Mouse (Mus musculus): ENCODE measurements around the gene Rnf168.
"Not testable (repeated sequence)": the region's sequence is repeated elsewhere in the genome, so short reads cannot be mapped to it uniquely, and the experiment has no call there.

Rnf168 gene

DNA sequence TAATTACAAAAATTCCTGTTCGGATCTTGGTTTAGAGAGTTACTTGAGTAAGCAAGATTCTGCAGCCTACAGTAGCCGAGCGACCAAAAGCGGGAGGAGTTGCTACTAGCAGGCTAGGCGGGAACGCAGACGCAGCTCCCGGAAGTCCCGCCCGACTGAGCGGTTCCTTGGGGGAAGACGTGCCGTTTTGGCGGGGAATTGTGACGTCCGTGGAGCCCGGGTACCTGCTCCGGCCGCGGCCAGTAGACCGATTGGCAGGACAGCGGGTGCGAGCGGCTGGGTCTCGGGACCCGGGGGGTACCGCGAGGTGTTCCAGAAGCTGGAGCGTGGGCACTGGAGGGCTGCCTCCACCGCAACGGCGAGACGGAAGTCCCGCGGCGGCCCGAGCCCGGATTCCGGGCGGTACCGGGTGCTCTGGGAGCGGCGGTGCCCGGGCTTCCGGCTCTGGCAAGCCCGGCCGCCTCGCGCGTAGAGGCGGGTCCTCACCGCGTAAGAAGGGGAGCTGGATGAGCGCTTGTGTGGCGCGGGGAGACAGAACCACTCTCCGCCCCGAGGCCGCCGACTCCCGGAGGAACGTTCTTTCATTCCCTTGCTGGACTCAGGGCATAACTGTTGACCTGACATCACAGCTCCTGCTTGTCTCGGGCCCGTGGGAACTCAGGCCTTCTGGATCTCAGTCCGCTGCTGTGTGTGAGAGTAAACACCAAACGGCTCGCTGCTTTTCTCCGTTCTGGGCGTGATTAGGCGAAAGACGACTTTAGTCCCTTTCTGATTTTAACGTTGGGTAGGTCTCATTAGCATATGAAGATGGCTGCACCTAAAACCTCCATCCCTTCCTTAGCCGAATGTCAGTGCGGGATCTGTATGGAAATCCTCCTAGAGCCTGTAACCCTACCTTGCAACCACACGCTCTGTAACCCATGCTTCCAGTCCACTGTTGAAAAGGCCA, at the start of gene Rnf168:
Rnf168 (plus strand) TSS at position 152 of the 949 bp plus-strand sequence.
- DNase-seq (ENCODE audit: low spot score), result peak; percentile 84

DNA sequence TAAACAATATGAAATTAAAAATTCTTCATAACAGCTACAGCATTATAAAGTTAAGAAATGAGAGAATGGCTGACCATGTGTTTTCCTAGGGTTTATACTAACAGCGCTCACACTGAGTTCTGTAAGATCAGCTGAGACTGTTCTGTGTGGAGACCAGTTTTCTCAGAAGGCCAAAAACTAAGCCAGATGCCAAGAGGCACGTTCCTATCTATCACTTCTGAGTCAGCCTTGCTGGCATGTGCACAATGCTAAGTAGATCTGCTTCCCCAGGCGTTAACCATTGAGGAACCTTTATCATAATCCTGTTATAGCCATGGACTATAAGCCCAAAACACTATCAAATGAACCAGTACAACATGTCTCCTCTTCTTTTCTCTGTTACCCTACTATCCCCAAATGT, 45.2 kb upstream of the Rnf168 start:
- not testable (repeated sequence) for DNase-seq (ENCODE audit: low spot score)

DNA sequence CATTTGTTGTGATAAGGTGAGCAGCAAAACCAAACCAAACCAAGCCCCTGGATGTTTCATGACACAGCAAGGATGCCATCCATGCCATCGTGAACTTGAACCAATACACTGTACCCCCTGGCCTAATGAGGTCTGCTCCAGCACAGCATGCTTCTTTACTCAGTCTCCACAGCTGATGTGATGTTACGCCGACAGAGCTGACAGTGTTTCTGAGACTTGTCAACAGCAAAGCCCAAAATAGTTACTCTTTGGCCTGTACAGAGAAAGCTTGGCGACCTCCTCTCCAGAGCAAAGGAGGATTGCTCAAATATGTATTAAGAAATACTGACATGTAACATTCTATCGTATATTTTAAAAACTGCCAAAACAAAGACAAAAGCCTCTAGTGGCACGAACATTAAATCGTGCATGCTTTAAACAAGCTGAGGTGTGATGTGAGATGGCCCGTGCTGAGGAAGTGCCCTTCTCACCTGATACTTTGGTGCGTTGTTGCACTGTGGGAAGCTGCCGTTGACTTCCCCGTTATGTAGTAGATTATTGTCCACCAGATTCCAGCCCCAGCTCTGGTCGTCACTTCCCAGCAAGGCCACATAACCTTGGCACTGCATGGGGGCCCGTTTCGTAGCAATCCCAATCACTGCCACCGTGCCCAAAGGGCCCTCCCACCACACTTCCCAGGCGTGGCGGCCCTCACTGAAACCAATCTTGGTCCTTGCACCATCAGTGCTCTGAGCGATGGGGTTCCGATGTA, 39.2 kb upstream of the Rnf168 start:
- no peak for DNase-seq (ENCODE audit: low spot score)

DNA sequence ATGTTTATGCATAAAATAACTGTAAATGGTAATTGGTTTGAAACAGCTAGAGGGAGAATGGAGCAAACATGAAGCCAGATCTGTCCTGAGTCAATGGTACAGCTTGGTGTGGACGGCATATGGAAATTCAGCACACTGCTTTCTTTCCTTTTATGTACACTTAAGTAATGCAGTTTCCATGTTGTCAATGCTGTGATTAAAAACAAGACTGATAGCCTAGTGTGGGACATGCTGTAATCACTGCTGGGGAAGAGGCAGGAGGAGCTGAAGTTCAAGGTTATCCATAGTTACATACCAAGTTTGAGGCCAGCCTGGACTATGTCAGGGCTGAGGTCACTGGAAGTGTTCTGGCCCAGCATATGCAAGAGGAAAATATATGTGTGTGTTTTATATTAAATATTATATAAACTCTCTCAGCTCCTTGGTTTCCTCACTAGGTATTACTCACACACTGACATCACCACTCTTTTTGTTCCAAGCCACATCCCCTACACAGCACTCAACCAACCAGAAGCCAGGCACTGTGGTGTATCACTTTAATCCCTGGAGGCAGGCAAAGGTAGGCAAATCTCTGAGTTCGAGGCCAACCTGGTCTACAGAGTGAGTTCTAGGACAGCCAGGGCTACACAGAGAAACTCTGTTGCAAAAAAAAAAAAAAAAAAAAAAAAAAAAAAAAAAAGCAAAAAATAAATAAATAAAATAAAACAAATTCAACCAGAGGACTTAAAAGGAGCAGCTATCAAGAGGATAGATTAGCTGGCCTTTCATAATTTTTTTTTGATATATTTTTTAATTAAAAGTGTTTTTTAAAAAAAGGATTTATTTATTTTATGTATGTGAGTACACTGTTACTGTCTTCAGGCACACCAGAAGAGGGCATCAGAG, 37.6 kb upstream of the Rnf168 start:
- DNase-seq (ENCODE audit: low spot score), result no peak

GRCm38 (mm10) chr16:32243901-32244300, 33.4 kb upstream of the Rnf168 start:
- no peak for DNase-seq (ENCODE audit: low spot score)

GRCm38 (mm10) chr16:32246351-32246791, 30.9 kb upstream of the Rnf168 start:
- peak; percentile 55 for DNase-seq (ENCODE audit: low spot score)

DNA sequence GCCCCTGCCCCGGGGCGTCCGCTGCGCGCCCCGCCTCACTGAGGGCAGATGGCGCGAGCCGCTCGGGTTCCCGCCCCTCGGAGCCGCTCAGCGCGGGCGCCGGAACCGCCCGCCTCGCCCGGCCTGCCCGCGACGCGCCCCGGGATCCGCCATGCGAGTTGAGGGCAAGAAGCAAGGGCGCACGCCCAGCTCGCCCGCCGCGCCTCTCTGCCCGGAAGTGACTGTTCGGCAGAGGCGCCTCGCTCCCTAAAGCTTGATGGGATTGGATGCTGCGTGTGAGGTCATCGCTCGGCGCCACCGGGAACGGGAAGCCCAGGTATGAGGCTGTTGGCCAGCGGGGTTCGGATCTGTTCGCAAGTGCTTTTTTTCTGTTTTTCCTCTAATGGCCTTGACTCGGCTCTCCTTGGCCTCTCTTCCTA, 30.3 kb upstream of the Rnf168 start, which contains the start of the genes Fbxo45 and Wdr53:
Fbxo45 (minus strand) TSS at position 207 of the 419 bp plus-strand sequence.
Wdr53 (plus strand) TSS at position 276 of the 419 bp plus-strand sequence.
- peak; percentile 94 for DNase-seq (ENCODE audit: low spot score)

DNA sequence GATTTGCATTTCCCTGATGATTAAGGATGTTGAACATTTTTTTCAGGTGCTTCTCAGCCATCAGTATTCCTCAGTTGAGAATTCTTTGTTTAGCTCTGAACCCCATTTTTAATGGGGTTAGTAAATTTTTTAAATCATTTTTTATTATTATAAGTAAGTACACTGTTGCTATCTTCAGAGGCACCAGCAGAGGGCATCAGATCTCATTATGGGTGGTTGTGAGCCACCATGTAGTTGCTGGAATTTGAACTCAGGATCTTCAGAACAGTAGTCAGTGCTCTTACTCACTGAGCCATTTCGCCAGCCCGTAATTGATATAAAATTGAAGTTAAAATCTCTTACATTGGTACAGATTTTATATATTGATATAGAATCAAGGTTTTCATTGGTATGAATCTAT, 13.0 kb upstream of the Rnf168 start:
- not testable (repeated sequence) for DNase-seq (ENCODE audit: low spot score)

- DNase-seq (ENCODE audit: low spot score), result no peak
Observed at GRCm38 (mm10) chr16:32271291-32271690, 6.0 kb upstream of the Rnf168 start, which contains the start of gene Smco1. TSS of gene Smco1 (plus strand) at chr16:32271468.

GRCm38 (mm10) chr16:32273338-32273737, 3.9 kb upstream of the Rnf168 start:
- peak; percentile 12 for DNase-seq (ENCODE audit: low spot score)

DNA sequence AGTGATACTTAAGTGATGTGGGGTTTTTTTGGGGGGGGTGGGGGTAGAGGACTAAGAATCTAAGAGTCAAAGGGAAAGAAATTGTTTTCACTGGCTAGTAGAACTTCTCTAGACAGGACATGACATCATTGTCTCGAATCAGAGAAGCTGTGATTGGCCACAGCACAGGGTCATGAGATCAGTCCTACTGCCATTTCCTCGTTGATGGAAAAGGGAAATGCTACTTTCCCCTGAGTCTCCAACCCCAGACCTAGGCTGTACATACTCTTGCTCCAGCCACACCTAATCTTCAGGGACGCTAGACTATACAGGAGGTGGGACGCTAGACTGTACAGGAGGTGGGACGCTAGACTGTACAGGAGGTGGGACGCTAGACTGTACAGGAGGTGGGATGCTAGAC, 2.2 kb upstream of the Rnf168 start:
- DNase-seq (ENCODE audit: low spot score), result no peak

DNA sequence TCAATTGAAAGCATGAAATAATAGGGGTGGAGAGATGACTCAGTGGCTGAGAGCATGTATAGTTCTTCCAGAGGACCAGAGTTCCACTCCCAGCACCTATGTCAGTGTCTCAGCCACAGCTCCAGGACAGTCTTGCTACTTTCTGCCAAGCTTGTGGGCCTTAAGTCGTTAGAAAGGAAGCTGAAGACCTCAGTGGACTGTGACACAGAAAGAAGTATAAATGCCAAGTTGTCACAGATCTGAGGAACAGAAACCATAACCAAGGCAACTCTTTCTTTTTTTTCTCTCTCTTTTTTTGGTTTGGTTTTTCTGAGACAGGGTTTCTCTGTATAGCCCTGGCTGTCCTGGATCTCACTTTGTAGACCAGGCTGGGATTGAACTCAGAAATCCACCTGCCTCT, 1.4 kb upstream of the Rnf168 start:
- DNase-seq (ENCODE audit: low spot score), result no peak

- no peak for DNase-seq (ENCODE audit: low spot score)
Observed at GRCm38 (mm10) chr16:32278396-32278795, 1.1 kb downstream of the Rnf168 start.

- no peak for DNase-seq (ENCODE audit: low spot score)
Observed at GRCm38 (mm10) chr16:32280211-32280610, 3.0 kb downstream of the Rnf168 start.

DNA sequence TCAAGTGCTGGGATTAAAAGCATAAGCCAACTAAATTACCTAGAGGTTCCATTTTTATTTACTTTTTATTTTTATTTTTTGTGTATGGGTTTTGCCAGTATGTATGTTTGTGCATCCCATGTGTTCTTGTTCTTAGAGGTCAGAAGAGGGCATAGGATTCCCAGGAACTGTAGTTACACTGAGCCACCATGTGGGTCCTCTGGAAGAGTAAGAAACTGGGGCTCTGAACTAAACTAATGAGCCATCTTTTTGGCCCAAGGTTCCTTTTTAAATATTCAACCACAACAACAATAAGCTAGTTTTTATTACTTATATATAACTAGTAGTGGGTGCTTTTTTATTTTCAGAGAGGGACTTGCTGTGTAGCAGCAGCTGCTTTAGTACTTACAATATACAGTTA, 5.3 kb downstream of the Rnf168 start:
- DNase-seq (ENCODE audit: low spot score), result no peak

DNA sequence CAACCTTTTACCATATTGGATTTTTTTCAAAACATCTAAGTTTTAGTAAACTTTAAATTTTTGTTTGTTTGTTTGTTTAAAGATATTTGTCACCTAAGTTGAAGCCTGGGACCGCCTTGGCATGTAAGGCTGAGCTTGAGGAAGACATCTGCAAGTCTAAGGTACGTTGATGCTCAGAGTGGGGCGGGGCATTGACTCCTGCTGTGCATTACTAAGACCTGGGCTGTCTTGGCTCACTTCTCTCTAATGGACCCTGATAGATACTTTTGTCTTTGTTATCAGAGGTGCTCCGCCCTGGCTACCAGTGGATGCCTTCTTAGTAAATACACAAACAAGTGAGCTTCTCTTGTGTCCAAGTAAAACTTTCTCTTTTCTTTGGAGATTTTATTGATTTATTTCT, 14.6 kb downstream of the Rnf168 start:
- DNase-seq (ENCODE audit: low spot score), result no peak

DNA sequence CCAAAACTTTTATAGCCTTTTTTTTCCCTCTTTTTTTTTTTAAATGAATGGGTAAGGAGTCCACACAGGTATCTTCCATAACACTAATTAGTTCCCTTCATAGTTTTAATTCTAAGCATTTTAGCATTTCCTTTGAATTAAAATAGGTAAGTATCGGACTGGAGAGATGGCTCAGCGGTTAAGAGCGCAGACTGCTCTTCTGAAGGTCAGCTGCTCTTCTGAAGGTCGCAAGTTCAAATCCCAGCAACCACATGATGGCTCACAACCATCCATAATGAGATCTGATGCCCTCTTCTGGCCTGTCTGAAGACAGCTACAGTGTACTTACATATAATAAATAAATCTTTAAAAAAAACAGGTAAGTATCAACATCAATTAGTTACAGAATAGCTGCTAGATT, 22.4 kb downstream of the Rnf168 start:
- not testable (repeated sequence) for DNase-seq (ENCODE audit: low spot score)

GRCm38 (mm10) chr16:32303046-32303445, 25.8 kb downstream of the Rnf168 start:
- no peak for DNase-seq (ENCODE audit: low spot score)

GRCm38 (mm10) chr16:32303886-32304285, 26.6 kb downstream of the Rnf168 start:
- DNase-seq (ENCODE audit: low spot score), result no peak

GRCm38 (mm10) chr16:32311970-32312369, 34.7 kb downstream of the Rnf168 start:
- DNase-seq (ENCODE audit: low spot score), result no peak

DNA sequence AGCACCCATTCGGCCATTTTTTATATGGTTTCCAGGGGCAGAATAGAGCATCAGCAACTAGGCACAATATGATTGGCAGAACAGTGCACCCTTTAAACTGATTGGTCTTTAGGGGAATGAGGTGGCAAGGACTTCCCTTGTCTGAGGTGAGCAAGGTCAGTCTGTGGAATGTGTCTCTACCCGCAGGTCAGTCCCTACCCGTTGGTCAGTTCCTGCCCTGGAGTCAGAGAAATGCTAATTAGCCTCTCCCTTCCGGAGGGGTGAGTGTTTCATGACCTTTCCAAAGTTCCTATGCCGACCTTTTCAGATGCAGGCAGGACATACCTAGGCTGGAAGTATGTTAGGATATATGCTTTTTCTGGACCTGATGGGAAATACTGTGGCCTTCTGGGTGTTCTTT, 35.1 kb downstream of the Rnf168 start:
- DNase-seq (ENCODE audit: low spot score), result no peak

DNA sequence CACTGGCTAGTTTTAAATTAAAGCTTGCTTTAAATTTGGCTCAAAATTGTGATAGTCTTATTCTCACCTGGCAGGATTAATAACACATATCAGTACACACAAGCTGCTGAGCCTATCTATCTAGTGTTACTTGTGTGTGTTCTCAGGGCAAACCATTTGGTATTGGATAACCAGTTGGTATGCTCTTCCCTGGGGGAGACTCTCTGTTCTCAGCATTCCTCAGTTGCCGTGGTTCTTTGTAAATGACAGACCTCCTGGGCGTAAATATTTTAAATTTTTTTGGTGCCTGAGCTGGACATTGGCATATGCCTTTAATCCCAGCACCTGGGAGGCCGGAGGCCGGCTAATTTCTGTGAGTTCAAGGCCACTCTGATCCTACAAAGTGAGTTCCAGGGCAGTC, 35.6 kb downstream of the Rnf168 start:
- DNase-seq (ENCODE audit: low spot score), result no peak
